Comparison of ENCODE assay signal across 27 mouse cellular contexts in the genomic region with DNA sequence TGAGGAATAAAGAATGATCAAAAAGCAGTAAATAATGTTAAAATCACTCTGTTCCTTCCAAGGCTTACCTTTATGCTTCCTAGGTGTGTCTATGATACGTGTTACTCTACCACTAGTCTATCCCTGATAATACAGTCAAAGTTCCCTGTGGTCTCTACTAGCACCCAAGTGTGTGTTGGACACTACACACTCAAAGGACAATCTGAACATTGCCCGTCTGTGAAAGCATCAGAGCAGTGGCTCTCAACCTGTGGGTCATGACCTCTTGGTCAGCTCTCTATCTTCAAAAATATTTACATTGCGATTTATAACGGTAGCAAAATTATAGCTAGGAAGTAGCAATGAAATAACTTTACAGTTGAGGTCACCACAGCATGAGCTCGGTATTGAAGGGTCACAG. TPM values are rescaled to one million over a fixed set of nuclear protein-coding genes. Genes with fewer than 3 reads are reported as not detected.
DNase-seq lines count a peak whose midpoint lies in the region; ATAC-seq and TF ChIP-seq lines count a peak whose summit lies in the region.
"Had no signal": no experiment of that assay in that cellular context is flagged by ENCODE, and none has a peak within 500 bp of the region (broad histone marks: within the 10 kb centered on the region; RNA-seq: fewer than 3 reads in every experiment).

No protein-coding gene starts in this region.

- ATAC-seq in heart, embryonic 13.5 days (ENCODE audit: extremely low read depth, insufficient number of reproducible peaks, low FRiP score, low TSS enrichment) = no peak
- ATAC-seq in liver, postnatal 0 days = peak; percentile 86
- ATAC-seq in liver, embryonic 12.5 days = no peak
- ATAC-seq: activated CD4-positive, CD25-positive, alpha-beta regulatory T cell, adult 4 months; CD4-positive, CD25-positive, alpha-beta regulatory T cell, adult 4 months; forebrain, embryonic 14.5 days; Patski had no signal

- TF ChIP-seq EP300 in heart, adult 2 months (IDR thresholded peaks at IDR 0.05; ENCODE audit: insufficient read depth, low read depth, low read length) = no peak
- no peak for TF ChIP-seq EP300 in liver, postnatal 0 days (IDR thresholded peaks at IDR 0.05; ENCODE audit: low read depth)

- H3K36me3 ChIP-seq in heart, embryonic 13.5 days = no peaks in the 10 kb centered on the region; the same call in 1 of the 2 replicates
- no peaks in the 10 kb centered on the region for H3K36me3 ChIP-seq in heart, adult 2 months (ENCODE audit: control insufficient read depth, insufficient read depth, low read length)
- no peaks in the 10 kb centered on the region for H3K36me3 ChIP-seq in liver, adult 2 months (ENCODE audit: control insufficient read depth, insufficient read depth, low read length)
- H3K36me3 ChIP-seq in liver, postnatal 0 days (replicated peaks; ENCODE audit: insufficient read depth, low read length) = no peaks in the 10 kb centered on the region
- no peaks in the 10 kb centered on the region for H3K36me3 ChIP-seq in liver, embryonic 12.5 days
- H3K36me3 ChIP-seq: embryonic facial prominence, embryonic 10.5 days; embryonic facial prominence, embryonic 12.5 days; forebrain, embryonic 10.5 days; forebrain, embryonic 12.5 days; G1E had no signal

- H3K4me2 ChIP-seq in heart, embryonic 13.5 days = no peak overlapping the region
- no peak overlapping the region for H3K4me2 ChIP-seq in liver, postnatal 0 days (ENCODE audit: low read depth, low read length)
- no peak overlapping the region for H3K4me2 ChIP-seq in liver, embryonic 12.5 days
- H3K4me2 ChIP-seq: embryonic facial prominence, embryonic 12.5 days; forebrain, embryonic 12.5 days had no signal

- TF ChIP-seq CTCF in heart, adult 2 months (IDR thresholded peaks at IDR 0.05) = no peak
- no peak for TF ChIP-seq CTCF in liver, adult 2 months (IDR thresholded peaks at IDR 0.05; ENCODE audit: low read depth, low read length)
- TF ChIP-seq CTCF in liver, postnatal 0 days (IDR thresholded peaks at IDR 0.05; ENCODE audit: low read depth) = no peak
- TF ChIP-seq CTCF in embryonic fibroblast, embryonic 13.5 days (IDR thresholded peaks at IDR 0.05; ENCODE audit: borderline replicate concordance, insufficient read depth, low read length) = no peak

- peaks cover 46% of the 10 kb centered on the region for H3K4me1 ChIP-seq in heart, embryonic 13.5 days
- H3K4me1 ChIP-seq in heart, adult 2 months (ENCODE audit: control insufficient read depth, insufficient read depth, low read length) = no peaks in the 10 kb centered on the region; the same call in none of the 2 replicates
- H3K4me1 ChIP-seq in liver, adult 2 months (ENCODE audit: control insufficient read depth, insufficient read depth, low read length) = peaks cover 19% of the 10 kb centered on the region
- H3K4me1 ChIP-seq in liver, postnatal 0 days (ENCODE audit: insufficient read depth) = peaks cover 17% of the 10 kb centered on the region
- H3K4me1 ChIP-seq in liver, embryonic 12.5 days = no peaks in the 10 kb centered on the region
- H3K4me1 ChIP-seq in embryonic fibroblast, embryonic 13.5 days (ENCODE audit: control insufficient read depth, insufficient read depth, low read length) = peaks cover 14% of the 10 kb centered on the region; the same call in 1 of the 2 replicates

- 79% methylated on average over 5 of the region's 5 CpGs for WGBS in heart, embryonic 13.5 days
- WGBS in heart, adult 2 months = 78% methylated on average over 5 of the region's 5 CpGs
- WGBS in liver, adult 2 months = 16% methylated on average over 5 of the region's 5 CpGs
- WGBS in liver, postnatal 0 days (ENCODE audit: insufficient replicate concordance) = 40% methylated on average over 5 of the region's 5 CpGs
- 56% methylated on average over 5 of the region's 5 CpGs for WGBS in liver, embryonic 12.5 days (ENCODE audit: insufficient replicate concordance)

- H3K79me2 ChIP-seq in heart, adult 2 months (replicated peaks; ENCODE audit: control insufficient read depth, insufficient read depth, low read length) = no peaks in the 10 kb centered on the region
- no peaks in the 10 kb centered on the region for H3K79me2 ChIP-seq in liver, adult 2 months (ENCODE audit: control insufficient read depth, insufficient read depth, low read length)

- H3K27ac ChIP-seq in heart, embryonic 13.5 days (replicated peaks) = peak overlapping the region; percentile 41; the same call in 1 of the 2 replicates
- no peak overlapping the region for H3K27ac ChIP-seq in heart, adult 2 months
- H3K27ac ChIP-seq in liver, adult 2 months (replicated peaks; ENCODE audit: insufficient read depth, low read depth, low read length) = peak overlapping the region; percentile 49; the same call in 1 of the 2 replicates
- peak overlapping the region; percentile 81 for H3K27ac ChIP-seq in liver, postnatal 0 days (ENCODE audit: low read depth)
- H3K27ac ChIP-seq in liver, embryonic 12.5 days = no peak overlapping the region
- peak overlapping the region; percentile 53 for H3K27ac ChIP-seq in embryonic fibroblast, embryonic 13.5 days (ENCODE audit: insufficient read depth, low read length)
- H3K27ac ChIP-seq: embryonic facial prominence, embryonic 10.5 days; embryonic facial prominence, embryonic 12.5 days; forebrain, embryonic 10.5 days; forebrain, embryonic 12.5 days had no signal

- H3K9me3 ChIP-seq in heart, embryonic 13.5 days = no peaks in the 10 kb centered on the region
- no peaks in the 10 kb centered on the region for H3K9me3 ChIP-seq in liver, postnatal 0 days (ENCODE audit: low read length)
- no peaks in the 10 kb centered on the region for H3K9me3 ChIP-seq in liver, embryonic 12.5 days (replicated peaks)
- H3K9me3 ChIP-seq: embryonic facial prominence, embryonic 10.5 days; embryonic facial prominence, embryonic 12.5 days; forebrain, embryonic 10.5 days; forebrain, embryonic 12.5 days had no signal

- TF ChIP-seq POLR2A in heart, adult 2 months (IDR thresholded peaks at IDR 0.05; ENCODE audit: insufficient read depth, low read depth, low read length) = no peak
- TF ChIP-seq POLR2A in liver, adult 2 months (IDR thresholded peaks at IDR 0.05; ENCODE audit: extremely low read depth, insufficient read depth, low read length) = no peak
- TF ChIP-seq POLR2A in embryonic fibroblast, embryonic 13.5 days (IDR thresholded peaks at IDR 0.05; ENCODE audit: low read depth, low read length) = no peak

- no peak overlapping the region for H3K9ac ChIP-seq in heart, embryonic 13.5 days
- no peak overlapping the region for H3K9ac ChIP-seq in heart, adult 2 months (ENCODE audit: low read depth, low read length)
- no peak overlapping the region for H3K9ac ChIP-seq in liver, adult 2 months (ENCODE audit: low read depth, low read length)
- no peak overlapping the region; the same call in 1 of the 2 replicates for H3K9ac ChIP-seq in liver, postnatal 0 days (replicated peaks)
- no peak overlapping the region for H3K9ac ChIP-seq in liver, embryonic 12.5 days
- H3K9ac ChIP-seq: embryonic facial prominence, embryonic 12.5 days; forebrain, embryonic 12.5 days had no signal

- DNase-seq in heart, adult 2 months = no peak
- DNase-seq in liver, adult 2 months (ENCODE audit: extremely low read depth, low read depth, low spot score) = peak; percentile 79
- no peak for DNase-seq in liver
- DNase-seq in liver, postnatal 0 days = no peak
- DNase-seq: adrenal gland, adult 8-10 months; adrenal gland, postnatal 14 days; adrenal gland, postnatal 36 days; B cell, adult 2 months; cerebellum, adult 11-12 months; cerebellum, adult 2 months; cerebellum, adult 9-10 months; cerebellum, postnatal 10 days; cerebellum, postnatal 25 days had no signal

- intact Hi-C loops in heart, adult 2 months (cut with DNase I) = no loop called here

- no peak overlapping the region for H3K4me3 ChIP-seq in heart, embryonic 13.5 days
- H3K4me3 ChIP-seq in heart, adult 2 months = no peak overlapping the region
- H3K4me3 ChIP-seq in liver, adult 2 months (ENCODE audit: insufficient read depth, low read depth, low read length) = no peak overlapping the region
- no peak overlapping the region for H3K4me3 ChIP-seq in liver, postnatal 0 days (ENCODE audit: low read depth, low read length)
- H3K4me3 ChIP-seq in liver, embryonic 12.5 days = no peak overlapping the region
- no peak overlapping the region for H3K4me3 ChIP-seq in embryonic fibroblast, embryonic 13.5 days (ENCODE audit: insufficient read depth, low read length)
- H3K4me3 ChIP-seq: embryonic facial prominence, embryonic 10.5 days; embryonic facial prominence, embryonic 12.5 days; erythroblast, embryonic 14.5 days; forebrain, embryonic 10.5 days; forebrain, embryonic 12.5 days had no signal

- H3K27me3 ChIP-seq in heart, embryonic 13.5 days (replicated peaks) = no peaks in the 10 kb centered on the region
- no peaks in the 10 kb centered on the region for H3K27me3 ChIP-seq in heart, adult 2 months (ENCODE audit: control insufficient read depth, insufficient read depth, low read length)
- H3K27me3 ChIP-seq in liver, adult 2 months (ENCODE audit: control insufficient read depth, insufficient read depth, low read length) = no peaks in the 10 kb centered on the region
- H3K27me3 ChIP-seq in liver, postnatal 0 days (ENCODE audit: insufficient read depth, low read length) = no peaks in the 10 kb centered on the region
- peaks cover 17% of the 10 kb centered on the region; the same call in 1 of the 2 replicates for H3K27me3 ChIP-seq in liver, embryonic 12.5 days (replicated peaks)
- H3K27me3 ChIP-seq: CH12.LX; embryonic facial prominence, embryonic 12.5 days; Patski had no signal

RNA-seq across cellular contexts. Expression of a gene that starts 39.4 kb away (rescaled TPM):
- polyA plus RNA-seq in heart, embryonic 13.5 days (2015; fragmentation: Nextera tagmentation; extraction: Ambion mirVana) = 81.5 and 83.7 TPM in 2 replicates
- total RNA-seq in heart, adult 2 months (2021) = 10 to 100 TPM; 44.3 to 45.5 TPM
- 30.7 and 43.5 TPM in 2 replicates for polyA plus RNA-seq in heart, adult 2 months (2012; rRNA removed)
- 18.8 and 24.4 TPM in 2 replicates for total RNA-seq in liver, adult 2 months (2014; rRNA removed)
- 27.2 and 34.5 TPM in 2 replicates for polyA plus RNA-seq in liver, adult 2 months (2012; rRNA removed)
- polyA plus RNA-seq in liver, postnatal 0 days (2015; fragmentation: Nextera tagmentation; extraction: Ambion mirVana) = 8.0 and 8.6 TPM in 2 replicates
- 13.2 and 13.6 TPM in 2 replicates for polyA plus RNA-seq in liver, embryonic 12.5 days (2016; fragmentation: Nextera tagmentation; extraction: Ambion mirVana)
- 230 and 242 TPM in 2 replicates for polyA plus RNA-seq in embryonic fibroblast, embryonic 13.5 days (2011; ENCODE audit: insufficient read length, low read depth, missing spikeins)
- polyA plus RNA-seq: activated CD4-positive, CD25-positive, alpha-beta regulatory T cell, adult 4 months; CD4-positive, CD25-positive, alpha-beta regulatory T cell, adult 4 months; G1E had no signal

Comparison
In these comparisons a context has a peak if more than half of its experiments do, and no peak if none do; other contexts are left out.
1. H3K27ac ChIP-seq: peak in heart, embryonic 13.5 days (single experiment), liver, adult 2 months (single experiment), liver, postnatal 0 days (single experiment) and embryonic fibroblast, embryonic 13.5 days (single experiment); none in heart, adult 2 months (single experiment) and liver, embryonic 12.5 days (single experiment).